8 mouse cellular contexts compared by ENCODE assay signal in the genomic region with DNA sequence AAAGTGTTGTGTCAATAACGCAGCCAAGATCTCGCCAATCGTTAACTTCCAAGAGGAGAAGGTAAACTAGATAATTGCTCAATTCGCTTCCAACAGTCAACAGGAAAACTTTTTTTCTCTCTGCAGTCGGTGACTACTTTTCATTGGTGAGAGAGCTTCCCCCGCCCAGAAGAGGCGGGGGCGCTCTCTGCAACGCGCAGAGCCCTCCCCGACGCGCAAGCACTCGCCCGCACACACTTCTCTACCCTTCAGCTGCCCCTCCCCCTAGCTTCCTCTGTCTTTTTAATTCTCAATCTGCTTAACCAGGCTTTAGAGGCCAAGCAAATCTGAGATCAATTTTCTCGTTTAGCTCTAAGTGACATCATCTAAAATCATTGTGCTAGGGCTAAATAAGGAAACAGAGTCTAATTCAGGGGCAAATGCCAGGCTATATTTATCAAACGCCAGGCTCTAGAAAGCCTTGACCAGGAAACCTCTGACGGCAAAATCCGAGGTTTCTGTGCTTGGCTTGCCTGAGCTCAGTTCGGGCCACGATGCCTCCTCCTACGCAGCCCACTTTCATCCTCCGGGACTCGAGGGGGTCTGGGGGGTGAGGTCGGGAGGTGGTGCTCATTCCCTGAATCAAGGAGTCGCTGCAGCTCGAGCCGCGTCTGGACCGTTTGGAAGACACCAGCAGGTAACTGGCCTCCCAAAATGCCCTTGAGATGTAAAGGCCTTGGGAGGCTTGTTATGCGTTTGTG. TPM values are rescaled to one million over a fixed set of nuclear protein-coding genes. Genes with fewer than 3 reads are reported as not detected.
DNase-seq lines count a peak whose midpoint lies in the region; ATAC-seq lines count a peak whose summit lies in the region.

Fezf1 (minus strand) TSS at position 50 of the 740 bp plus-strand sequence.

- no peak within 1 kb of the TSS for H3K9ac ChIP-seq in kidney, embryonic 16.5 days (replicated peaks; ENCODE audit: low read length)
- peak within 1 kb of the TSS; percentile 34 for H3K9ac ChIP-seq in embryonic facial prominence, embryonic 11.5 days (replicated peaks; ENCODE audit: low read length)
- H3K9ac ChIP-seq in intestine, embryonic 16.5 days (ENCODE audit: low read depth, low read length): no peak within 1 kb of the TSS
- H3K9ac ChIP-seq in neural tube, embryonic 14.5 days (replicated peaks; ENCODE audit: low read depth, low read length): no peak within 1 kb of the TSS

- peaks cover 19% of the 10 kb centered on the region; the same call in 1 of the 2 replicates for H3K4me1 ChIP-seq in kidney, embryonic 16.5 days (ENCODE audit: insufficient read depth, low read length)
- peaks cover 7% of the 10 kb centered on the region; the same call in 1 of the 2 replicates for H3K4me1 ChIP-seq in embryonic facial prominence, embryonic 11.5 days (ENCODE audit: control insufficient read depth, insufficient read depth, low read length)
- peaks cover 14% of the 10 kb centered on the region; the same call in 1 of the 2 replicates for H3K4me1 ChIP-seq in intestine, embryonic 16.5 days (ENCODE audit: control insufficient read depth, insufficient read depth, low read length)
- peaks cover 2% of the 10 kb centered on the region; the same call in 1 of the 2 replicates for H3K4me1 ChIP-seq in neural tube, embryonic 14.5 days (ENCODE audit: control insufficient read depth, insufficient read depth, low read length)

- H3K36me3 ChIP-seq in kidney, embryonic 16.5 days (ENCODE audit: insufficient read depth, low read length): no peaks in the 10 kb centered on the region
- no peaks in the 10 kb centered on the region for H3K36me3 ChIP-seq in embryonic facial prominence, embryonic 11.5 days (replicated peaks; ENCODE audit: control insufficient read depth, insufficient read depth, low read depth, low read length)
- H3K36me3 ChIP-seq in intestine, embryonic 16.5 days (ENCODE audit: control insufficient read depth, insufficient read depth, low read length): no peaks in the 10 kb centered on the region
- H3K36me3 ChIP-seq in neural tube, embryonic 14.5 days (ENCODE audit: control insufficient read depth, insufficient read depth, low read length): no peaks in the 10 kb centered on the region

- peaks cover 89% of the 10 kb centered on the region for H3K27me3 ChIP-seq in kidney, embryonic 16.5 days (ENCODE audit: insufficient read depth, low read length)
- H3K27me3 ChIP-seq in embryonic facial prominence, embryonic 11.5 days (ENCODE audit: control insufficient read depth, insufficient read depth, low read length): peaks cover 50% of the 10 kb centered on the region
- H3K27me3 ChIP-seq in intestine, embryonic 16.5 days (replicated peaks; ENCODE audit: control insufficient read depth, insufficient read depth, low read length): peaks cover 78% of the 10 kb centered on the region
- peaks cover 61% of the 10 kb centered on the region for H3K27me3 ChIP-seq in neural tube, embryonic 14.5 days (ENCODE audit: control insufficient read depth, insufficient read depth, low read length)

- H3K4me2 ChIP-seq in kidney, embryonic 16.5 days (replicated peaks; ENCODE audit: low read depth, low read length): peak within 1 kb of the TSS; percentile 62
- peak within 1 kb of the TSS; percentile 77 for H3K4me2 ChIP-seq in embryonic facial prominence, embryonic 11.5 days (ENCODE audit: low read depth, low read length)
- peak within 1 kb of the TSS; percentile 50; the same call in 1 of the 2 replicates for H3K4me2 ChIP-seq in intestine, embryonic 16.5 days (ENCODE audit: low read depth, low read length)
- H3K4me2 ChIP-seq in neural tube, embryonic 14.5 days (ENCODE audit: low read depth, low read length): peak within 1 kb of the TSS; percentile 41

- ATAC-seq in kidney, embryonic 16.5 days (ENCODE audit: low FRiP score, low TSS enrichment): no peak
- peak; percentile 61; the same call in 1 of the 2 replicates for ATAC-seq in embryonic facial prominence, embryonic 11.5 days (replicated peaks; ENCODE audit: insufficient number of reproducible peaks, low FRiP score, low TSS enrichment, low read depth)
- ATAC-seq in intestine, embryonic 16.5 days: no peak
- no peak for ATAC-seq in neural tube, embryonic 14.5 days (ENCODE audit: low read depth)
- ATAC-seq in erythroid progenitor cell, adult 5-6 weeks (replicated peaks; ENCODE audit: low FRiP score, poor library complexity, severe bottlenecking): no peak

- peak within 1 kb of the TSS; percentile 42 for H3K4me3 ChIP-seq in kidney, embryonic 16.5 days (ENCODE audit: low read length)
- peak within 1 kb of the TSS; percentile 42 for H3K4me3 ChIP-seq in embryonic facial prominence, embryonic 11.5 days (ENCODE audit: low read depth, low read length)
- H3K4me3 ChIP-seq in intestine, embryonic 16.5 days (ENCODE audit: low read length): peak within 1 kb of the TSS; percentile 39
- peak within 1 kb of the TSS; percentile 25; the same call in 1 of the 2 replicates for H3K4me3 ChIP-seq in neural tube, embryonic 14.5 days (ENCODE audit: low read depth, low read length)

- no peak within 1 kb of the TSS for H3K27ac ChIP-seq in kidney, embryonic 16.5 days (ENCODE audit: low read length)
- H3K27ac ChIP-seq in embryonic facial prominence, embryonic 11.5 days (replicated peaks; ENCODE audit: low read depth, low read length): no peak within 1 kb of the TSS; the same call in 1 of the 2 replicates
- no peak within 1 kb of the TSS for H3K27ac ChIP-seq in intestine, embryonic 16.5 days (ENCODE audit: low read length)
- no peak within 1 kb of the TSS for H3K27ac ChIP-seq in neural tube, embryonic 14.5 days (ENCODE audit: low read depth, low read length)

- under 1% methylated on average over 31 of the region's 31 CpGs for WGBS in kidney, embryonic 16.5 days
- under 1% methylated on average over 31 of the region's 31 CpGs for WGBS in embryonic facial prominence, embryonic 11.5 days
- under 1% methylated on average over 31 of the region's 31 CpGs for WGBS in intestine, embryonic 16.5 days
- WGBS in neural tube, embryonic 14.5 days: 1% methylated on average over 31 of the region's 31 CpGs

- H3K9me3 ChIP-seq in kidney, embryonic 16.5 days (ENCODE audit: low read length): no peaks in the 10 kb centered on the region
- no peaks in the 10 kb centered on the region for H3K9me3 ChIP-seq in embryonic facial prominence, embryonic 11.5 days (replicated peaks; ENCODE audit: control insufficient read depth, low read length)
- no peaks in the 10 kb centered on the region for H3K9me3 ChIP-seq in intestine, embryonic 16.5 days (ENCODE audit: control insufficient read depth, low read length)
- no peaks in the 10 kb centered on the region for H3K9me3 ChIP-seq in neural tube, embryonic 14.5 days (ENCODE audit: control insufficient read depth, low read length)

- no peak for DNase-seq in kidney, postnatal 10 days
- peak; percentile 73 for DNase-seq in embryonic facial prominence, embryonic 11.5 days (ENCODE audit: low spot score)
- no peak for DNase-seq in layer of hippocampus, postnatal 14 days (ENCODE audit: low spot score in 2 of 2)
- DNase-seq in cerebellum, adult 11 months: no peak

RNA-seq across cellular contexts. Expression of gene Fezf1, which starts in this region (rescaled TPM):
- polyA plus RNA-seq in kidney, embryonic 16.5 days (2015; fragmentation: Nextera tagmentation; extraction: Ambion mirVana): not detected in 2 replicates
- polyA plus RNA-seq in embryonic facial prominence, embryonic 11.5 days (2014; fragmentation: Nextera tagmentation; extraction: Ambion mirVana): 6.8 and 10.7 TPM in 2 replicates
- not detected in 2 replicates for polyA plus RNA-seq in intestine, embryonic 16.5 days (2015; fragmentation: Nextera tagmentation; extraction: Ambion mirVana)
- not detected in 2 replicates for polyA plus RNA-seq in neural tube, embryonic 14.5 days (2014; fragmentation: Nextera tagmentation; extraction: Ambion mirVana)
- not detected in 2 replicates for total RNA-seq in erythroid progenitor cell, adult 5-6 weeks (2015; ENCODE audit: low replicate concordance)
- total RNA-seq in erythroid progenitor cell, adult 5-6 weeks (2017; ENCODE audit: low replicate concordance): not detected in 2 replicates
- total RNA-seq in layer of hippocampus, postnatal 14 days (2021): not detected
